Mouse (Mus musculus): ENCODE measurements at regions not wholly inside any gene's neighbourhood (a gene's known extent, or its start where the extent isn't known, plus 50 kb on each side); places are given as distances from the start of the nearest gene placed in this dataset.
"Not testable (repeated sequence)": the region's sequence is repeated elsewhere in the genome, so short reads cannot be mapped to it uniquely, and the experiment has no call there.

- DNase-seq: peak in 1 of 2 experiments; percentile 49
These were observed 55.6 kb downstream of the Mup20 start for GRCm38 (mm10) chr4:61998366-61998765.

- DNase-seq: not testable (repeated sequence)
These were observed 64.0 kb downstream of the Mup20 start for GRCm38 (mm10) chr4:61989941-61990340.

- no peak for DNase-seq
These were observed 77.8 kb downstream of the Mup20 start for GRCm38 (mm10) chr4:61976159-61976558.

GRCm38 (mm10) chr4:61973236-61973635, 80.7 kb downstream of the Mup20 start:
- DNase-seq: peak in 1 of 2 experiments; percentile 57

GRCm38 (mm10) chr4:61969691-61970090, 84.3 kb downstream of the Mup20 start:
- DNase-seq: no peak

- DNase-seq: not testable (repeated sequence)
These were observed 86.3 kb downstream of the Mup20 start for GRCm38 (mm10) chr4:61967674-61968073.

GRCm38 (mm10) chr4:61962315-61962714, 91.6 kb downstream of the Mup20 start:
- DNase-seq: no peak

Data from kidney, postnatal 25 days (tissue).